Mouse (Mus musculus): ENCODE measurements around the gene Rhbdf1.
"Not testable (repeated sequence)": the region's sequence is repeated elsewhere in the genome, so short reads cannot be mapped to it uniquely, and the experiment has no call there.

Rhbdf1 gene

GRCm38 (mm10) chr11:32220607-32221224, 1.4 kb downstream of the Rhbdf1 start:
- no peak for DNase-seq (ENCODE audit: low spot score)

GRCm38 (mm10) chr11:32219287-32219686, 2.8 kb downstream of the Rhbdf1 start:
- no peak for DNase-seq (ENCODE audit: low spot score)

GRCm38 (mm10) chr11:32218501-32219050, 3.5 kb downstream of the Rhbdf1 start:
- DNase-seq (ENCODE audit: low spot score), result no peak

GRCm38 (mm10) chr11:32216851-32217250, 5.2 kb downstream of the Rhbdf1 start:
- peak; percentile 61 for DNase-seq (ENCODE audit: low spot score)

- DNase-seq (ENCODE audit: low spot score), result no peak
Measured at GRCm38 (mm10) chr11:32215372-32216162, 6.5 kb downstream of the Rhbdf1 start.

GRCm38 (mm10) chr11:32210623-32211022, 11.5 kb downstream of the Rhbdf1 start:
- DNase-seq (ENCODE audit: low spot score), result no peak

- peak; percentile 86 for DNase-seq (ENCODE audit: low spot score)
Measured at GRCm38 (mm10) chr11:32205058-32205873, 16.8 kb downstream of the Rhbdf1 start, which contains the start of gene Snrnp25. Gene Snrnp25 (plus strand): TSS chr11:32205415.

- DNase-seq (ENCODE audit: low spot score), result no peak
Measured at GRCm38 (mm10) chr11:32201922-32202685, 20.0 kb downstream of the Rhbdf1 start.

- DNase-seq (ENCODE audit: low spot score), result not testable (repeated sequence)
Measured at GRCm38 (mm10) chr11:32200992-32201391, 21.1 kb downstream of the Rhbdf1 start.

- no peak for DNase-seq (ENCODE audit: low spot score)
Measured at GRCm38 (mm10) chr11:32200075-32200601, 22.0 kb downstream of the Rhbdf1 start, which contains the start of gene Il9r. Gene Il9r (minus strand): TSS chr11:32200279.

GRCm38 (mm10) chr11:32199230-32199629, 22.9 kb downstream of the Rhbdf1 start:
- DNase-seq (ENCODE audit: low spot score), result no peak

GRCm38 (mm10) chr11:32198256-32198955, 23.7 kb downstream of the Rhbdf1 start:
- DNase-seq (ENCODE audit: low spot score), result no peak

- no peak for DNase-seq (ENCODE audit: low spot score)
Measured at GRCm38 (mm10) chr11:32197766-32198165, 24.3 kb downstream of the Rhbdf1 start.

GRCm38 (mm10) chr11:32196727-32197126, 25.4 kb downstream of the Rhbdf1 start:
- no peak for DNase-seq (ENCODE audit: low spot score)

GRCm38 (mm10) chr11:32195867-32196540, 26.1 kb downstream of the Rhbdf1 start:
- DNase-seq (ENCODE audit: low spot score), result no peak

GRCm38 (mm10) chr11:32194626-32195025, 27.5 kb downstream of the Rhbdf1 start:
- DNase-seq (ENCODE audit: low spot score), result no peak

- DNase-seq (ENCODE audit: low spot score), result no peak
Measured at GRCm38 (mm10) chr11:32194086-32194485, 28.0 kb downstream of the Rhbdf1 start.

- no peak for DNase-seq (ENCODE audit: low spot score)
Measured at GRCm38 (mm10) chr11:32193156-32193555, 28.9 kb downstream of the Rhbdf1 start.

GRCm38 (mm10) chr11:32190603-32191110, 31.4 kb downstream of the Rhbdf1 start:
- DNase-seq (ENCODE audit: low spot score), result no peak

- DNase-seq (ENCODE audit: low spot score), result no peak
Measured at GRCm38 (mm10) chr11:32190119-32190518, 32.0 kb downstream of the Rhbdf1 start.

Measured in ovary, postnatal 14 days (tissue).